Mouse (Mus musculus) myocyte (in vitro differentiated cells): ENCODE measurements at regions not wholly inside any gene's neighbourhood (a gene's known extent, or its start where the extent isn't known, plus 50 kb on each side); places are given as distances from the start of the nearest gene placed in this dataset.

Experiments used
- CEBPB ChIP-seq: IDR thresholded peaks from 2 replicates; pipeline ENCODE4 v1.6.1; 2011; ENCODE audit warnings: mild to moderate bottlenecking, moderate library complexity; ENCODE audit not compliant: poor library complexity, insufficient read depth, severe bottlenecking
- E2F4 ChIP-seq: IDR thresholded peaks from one replicate; pipeline ENCODE4 v1.6.1; 2011; ENCODE audit warnings: mild to moderate bottlenecking, control low read depth, moderate library complexity; ENCODE audit not compliant: insufficient read depth
- MAX ChIP-seq: IDR thresholded peaks from one replicate; pipeline ENCODE4 v1.6.1; 2011; ENCODE audit warnings: low read depth, mild to moderate bottlenecking, control low read depth
- MYOD1 ChIP-seq, 3 experiments: IDR thresholded peaks; one replicate each; pipeline ENCODE4 v1.6.1; 2011; ENCODE audit warnings: control low read depth in 2 of 3, low read depth in 2 of 3, mild to moderate bottlenecking in 2 of 3, moderate library complexity in 1 of 3; ENCODE audit not compliant: insufficient read length in 2 of 3, control insufficient read depth in 1 of 3
- MYOG ChIP-seq, 3 experiments: IDR thresholded peaks; one replicate each; pipeline ENCODE4 v1.6.1; 2011; ENCODE audit warnings: control low read depth in 2 of 3, low read depth in 2 of 3, mild to moderate bottlenecking in 2 of 3; ENCODE audit not compliant: insufficient read length in 2 of 3, control insufficient read depth in 1 of 3, insufficient read depth in 1 of 3
- POLR2A ChIP-seq: IDR thresholded peaks from one replicate; pipeline ENCODE4 v1.6.1; 2011; ENCODE audit warnings: low read depth, mild to moderate bottlenecking, control low read depth, moderate library complexity; ENCODE audit not compliant: insufficient read length
- POLR2AphosphoS2 ChIP-seq: IDR thresholded peaks from one replicate; pipeline ENCODE4 v1.6.1; 2011; ENCODE audit warnings: low read depth, control low read depth; ENCODE audit not compliant: insufficient read length
- TCF12 ChIP-seq: IDR thresholded peaks from one replicate; pipeline ENCODE4 v1.6.1; 2011; ENCODE audit warnings: mild to moderate bottlenecking, control low read depth; ENCODE audit not compliant: poor library complexity, insufficient read depth, severe bottlenecking
- USF1 ChIP-seq: IDR thresholded peaks from one replicate; pipeline ENCODE4 v1.6.1; 2011; ENCODE audit warnings: low read depth, mild to moderate bottlenecking, control low read depth, moderate library complexity

DNA sequence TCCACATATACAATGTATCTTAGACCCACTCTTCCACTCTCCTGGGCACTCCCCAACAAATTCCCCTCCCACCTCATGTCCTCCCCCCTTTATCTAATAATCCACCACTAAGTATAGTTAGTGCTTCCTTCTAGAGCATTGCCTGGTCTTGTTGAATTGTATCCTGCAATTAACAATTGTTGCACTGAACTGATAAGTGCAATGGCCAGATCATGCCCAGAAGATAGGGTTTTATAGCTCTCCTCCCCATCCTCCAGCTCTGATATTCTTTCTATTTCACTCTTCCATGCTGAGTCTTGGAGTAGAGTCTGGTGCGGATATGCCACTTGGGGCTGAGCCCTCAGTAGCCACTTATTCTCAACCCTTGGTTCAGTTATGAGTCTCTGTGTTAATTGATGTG lies 159.6 kb upstream of the Klf3 start:
- TF ChIP-seq POLR2A (no peak), E2F4 (no peak), CEBPB (no peak), TCF12 (no peak), MYOG (IDR thresholded peaks at IDR 0.05; ENCODE audit: control insufficient read depth in 1 of 3, insufficient read depth in 1 of 3, insufficient read length in 2 of 3, low read depth in 2 of 3) (no peak), USF1 (no peak), MAX (no peak), POLR2AphosphoS2 (no peak), MYOD1 (IDR thresholded peaks at IDR 0.05; ENCODE audit: control insufficient read depth in 1 of 3, insufficient read length in 2 of 3, low read depth in 2 of 3) (no peak)
